Mouse (Mus musculus): ENCODE measurements around the gene Endou. TPM values are rescaled to one million over a fixed set of nuclear protein-coding genes. Genes with fewer than 3 reads are reported as not detected.

Gene Endou
- total and polyA plus RNA-seq, 2 experiments from 2014 or later = 0.10 to 0.44 TPM

DNA sequence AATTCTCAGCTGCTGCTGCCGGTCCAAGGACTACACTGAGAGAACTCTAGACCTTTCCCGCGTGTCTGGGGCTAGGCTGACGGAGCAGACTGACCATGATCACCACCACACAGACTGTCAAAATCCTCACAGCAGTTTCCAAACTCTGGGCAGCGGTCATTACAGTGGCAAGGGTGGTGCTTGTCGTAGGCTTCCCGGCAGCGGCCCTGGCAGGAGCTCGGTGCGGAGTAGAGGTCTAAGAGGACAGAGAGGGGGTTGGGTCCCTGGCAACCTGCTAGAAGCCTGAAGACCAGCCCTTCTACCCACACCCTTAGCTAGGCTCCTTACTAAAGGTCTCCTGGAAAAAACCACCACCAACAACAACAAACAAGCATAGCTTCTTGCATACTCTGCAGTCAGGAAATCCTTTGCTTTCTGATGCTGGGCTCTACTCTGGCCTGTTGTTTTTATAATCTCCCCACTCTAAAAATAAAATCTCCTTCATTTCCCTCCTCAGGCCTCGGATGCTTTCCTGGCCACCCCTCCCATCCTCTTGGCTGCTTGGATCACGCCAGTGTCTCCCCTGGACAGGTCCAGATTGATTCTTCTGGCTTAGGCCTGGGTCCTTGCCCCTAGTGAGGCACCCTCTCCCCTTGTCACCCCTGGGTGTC lies 11.0 kb downstream of the Endou start:
- no peaks in the 10 kb centered on the region for H3K36me3 ChIP-seq (ENCODE audit: insufficient read depth, low read length)
- no peak for TF ChIP-seq CTCF (IDR thresholded peaks at IDR 0.05; ENCODE audit: low read depth)
- H3K27ac ChIP-seq = no peak overlapping the region
- H3K27me3 ChIP-seq (ENCODE audit: insufficient read depth, low read length) = no peaks in the 10 kb centered on the region
- H3K4me3 ChIP-seq (ENCODE audit: low read length) = no peak overlapping the region
- H3K9ac ChIP-seq (replicated peaks; ENCODE audit: low read length) = no peak overlapping the region
- DNase-seq (ENCODE audit: low spot score) (no peak), ATAC-seq (no peak)
- WGBS = 76% methylated on average over 12 of the region's 12 CpGs
- no peaks in the 10 kb centered on the region for H3K4me1 ChIP-seq (ENCODE audit: insufficient read depth, low read length)
- no peak overlapping the region for H3K4me2 ChIP-seq (ENCODE audit: low read depth, low read length)
- no peaks in the 10 kb centered on the region for H3K9me3 ChIP-seq (ENCODE audit: low read length)

DNA sequence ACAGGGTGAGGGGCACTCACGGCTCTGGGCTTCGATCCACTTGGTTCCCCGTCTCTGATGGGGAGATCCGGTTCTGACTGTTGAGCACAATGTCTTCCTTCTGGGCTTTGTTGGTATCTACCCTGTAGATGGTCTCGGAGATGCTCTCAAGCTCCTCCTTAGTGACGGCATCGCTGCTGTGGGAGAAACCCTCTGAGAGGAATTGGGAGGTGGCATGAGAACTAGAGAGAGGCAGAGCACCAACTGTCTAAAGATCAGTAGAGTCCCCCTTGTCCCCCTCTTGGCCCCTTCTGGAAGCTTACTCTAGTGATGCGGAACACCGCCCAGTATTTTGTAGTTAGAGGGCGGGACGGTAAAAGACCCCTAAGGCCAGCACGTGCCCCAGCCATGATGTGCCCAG lies 11.6 kb downstream of the Endou start:
- ATAC-seq = no peak

DNA sequence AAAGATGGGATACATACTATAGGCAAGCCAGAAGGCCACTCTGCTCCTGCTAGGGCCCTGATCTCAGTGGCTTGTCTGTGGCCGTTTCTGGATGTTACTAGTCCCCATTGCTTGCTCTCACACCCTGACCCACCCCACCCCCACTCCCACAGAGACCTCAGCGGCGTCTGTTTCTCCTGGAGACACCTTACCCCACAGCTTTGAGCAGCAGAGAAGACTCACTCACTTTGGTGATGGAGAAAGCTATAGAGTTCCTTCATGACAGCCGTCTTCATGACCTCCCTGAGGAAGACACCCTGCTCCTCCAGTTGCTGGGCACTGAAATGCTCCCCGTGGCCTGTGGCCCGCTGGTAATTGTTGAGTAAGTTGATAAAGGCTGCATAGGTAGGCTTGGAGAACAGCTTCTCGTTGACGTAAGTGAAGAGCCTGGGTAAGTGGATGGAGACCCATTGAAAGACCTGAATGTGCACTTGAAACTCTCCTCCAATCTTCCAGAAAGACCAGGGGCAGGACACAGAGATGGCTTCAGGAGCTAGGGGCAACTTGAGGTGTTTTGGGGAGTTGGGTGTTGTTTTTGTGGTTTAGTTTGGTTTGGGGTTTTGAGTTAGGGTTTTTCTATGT lies 12.5 kb downstream of the Endou start:
- no peak for TF ChIP-seq CTCF (IDR thresholded peaks at IDR 0.05; ENCODE audit: low read depth)
- H3K4me3 ChIP-seq (ENCODE audit: low read length) = no peak overlapping the region
- no peaks in the 10 kb centered on the region for H3K27me3 ChIP-seq (ENCODE audit: insufficient read depth, low read length)
- no peak for ATAC-seq
- no peaks in the 10 kb centered on the region for H3K4me1 ChIP-seq (ENCODE audit: insufficient read depth, low read length)
- H3K27ac ChIP-seq = no peak overlapping the region
- 90% methylated on average over 8 of the region's 8 CpGs for WGBS
- H3K9me3 ChIP-seq (ENCODE audit: low read length) = no peaks in the 10 kb centered on the region
- H3K36me3 ChIP-seq (ENCODE audit: insufficient read depth, low read length) = no peaks in the 10 kb centered on the region
- no peak for DNase-seq (ENCODE audit: low spot score)
- H3K9ac ChIP-seq (replicated peaks; ENCODE audit: low read length) = no peak overlapping the region
- H3K4me2 ChIP-seq (ENCODE audit: low read depth, low read length) = no peak overlapping the region

More for the DNA sequence above, 11.6 kb downstream of the Endou start:
- H3K36me3 ChIP-seq (ENCODE audit: insufficient read depth, low read length) = no peaks in the 10 kb centered on the region
- H3K27me3 ChIP-seq (ENCODE audit: insufficient read depth, low read length) = no peaks in the 10 kb centered on the region
- no peak overlapping the region for H3K4me3 ChIP-seq (ENCODE audit: low read length)
- WGBS = 91% methylated on average over 12 of the region's 12 CpGs
- H3K9me3 ChIP-seq (ENCODE audit: low read length) = no peaks in the 10 kb centered on the region
- DNase-seq (ENCODE audit: low spot score) = no peak
- H3K9ac ChIP-seq (replicated peaks; ENCODE audit: low read length) = no peak overlapping the region; the same call in 1 of the 2 replicates
- TF ChIP-seq CTCF (IDR thresholded peaks at IDR 0.05; ENCODE audit: low read depth) = no peak
- H3K4me2 ChIP-seq (ENCODE audit: low read depth, low read length) = no peak overlapping the region
- H3K4me1 ChIP-seq (ENCODE audit: insufficient read depth, low read length) = no peaks in the 10 kb centered on the region
- no peak overlapping the region for H3K27ac ChIP-seq

DNA sequence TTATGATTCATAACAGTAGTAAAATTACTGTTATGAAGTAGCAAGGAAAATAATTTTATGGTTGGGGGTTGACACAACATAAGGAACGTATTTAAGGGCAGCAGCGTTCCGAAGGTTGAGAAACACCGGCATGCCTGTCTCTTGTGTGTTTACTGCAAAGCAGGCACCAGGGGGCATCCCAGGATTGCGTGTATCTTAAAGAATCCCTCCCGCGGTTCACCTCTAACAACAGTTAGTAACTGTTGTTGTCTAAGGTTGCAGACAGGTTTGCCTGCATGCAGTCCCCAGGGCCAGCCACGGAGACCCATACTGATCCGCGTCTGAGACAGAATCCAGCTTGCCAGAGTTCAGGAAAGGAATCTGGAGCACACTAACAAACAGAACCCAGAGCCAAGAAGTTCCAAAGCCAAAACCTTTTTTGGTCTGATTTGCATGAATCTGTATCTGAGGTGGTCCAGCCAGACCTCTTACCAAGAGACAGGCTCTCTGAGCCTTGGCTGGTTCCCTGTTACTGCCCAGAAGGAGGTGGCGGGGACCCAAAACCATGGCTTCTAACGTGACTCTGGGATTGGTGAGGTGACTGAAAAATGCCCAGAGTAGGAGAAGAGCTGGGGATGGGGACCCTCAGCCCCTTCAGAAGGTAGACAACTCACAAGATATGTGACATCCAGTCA lies 13.1 kb downstream of the Endou start:
- Histone ChIP-seq H3K36me3 (ENCODE audit: insufficient read depth, low read length) (no peaks in the 10 kb centered on the region), H3K27ac (no peak overlapping the region), H3K4me1 (ENCODE audit: insufficient read depth, low read length) (no peaks in the 10 kb centered on the region), H3K4me2 (ENCODE audit: low read depth, low read length) (no peak overlapping the region), H3K27me3 (ENCODE audit: insufficient read depth, low read length) (no peaks in the 10 kb centered on the region), H3K9me3 (ENCODE audit: low read length) (no peaks in the 10 kb centered on the region), H3K9ac (replicated peaks; ENCODE audit: low read length) (no peak overlapping the region), H3K4me3 (ENCODE audit: low read length) (no peak overlapping the region)
- peak; percentile 85 for TF ChIP-seq CTCF (IDR thresholded peaks at IDR 0.05; ENCODE audit: low read depth)
- ATAC-seq (peak; percentile 45; the same call in 1 of the 2 replicates), DNase-seq (ENCODE audit: low spot score) (peak; percentile 89)
- 27% methylated on average over 12 of the region's 12 CpGs for WGBS

DNA sequence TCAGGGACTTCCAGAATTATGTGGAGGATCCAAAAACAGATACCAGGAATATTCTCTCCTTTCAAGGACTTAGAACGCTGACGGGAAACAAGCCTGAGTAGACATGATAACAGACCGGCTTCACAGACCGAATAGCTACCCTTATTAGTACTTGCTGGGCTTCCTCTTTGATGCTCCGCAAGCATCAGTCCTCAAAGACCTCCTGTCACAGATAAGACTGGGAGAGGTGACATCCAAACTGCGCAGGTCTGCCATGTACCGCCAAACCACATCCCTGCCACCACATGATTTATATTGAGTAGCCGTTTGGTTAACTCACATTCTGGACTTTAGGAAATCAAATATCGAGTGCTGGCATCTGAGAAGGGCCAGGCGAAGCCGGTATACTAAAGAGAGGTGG lies 14.4 kb downstream of the Endou start:
- no peaks in the 10 kb centered on the region for H3K36me3 ChIP-seq (ENCODE audit: insufficient read depth, low read length)
- no peak for DNase-seq (ENCODE audit: low spot score)
- 94% methylated on average over 11 of the region's 11 CpGs for WGBS
- H3K27ac ChIP-seq = no peak overlapping the region
- no peak overlapping the region for H3K9ac ChIP-seq (replicated peaks; ENCODE audit: low read length)
- no peaks in the 10 kb centered on the region for H3K4me1 ChIP-seq (ENCODE audit: insufficient read depth, low read length)
- no peak overlapping the region for H3K4me3 ChIP-seq (ENCODE audit: low read length)
- H3K27me3 ChIP-seq (ENCODE audit: insufficient read depth, low read length) = no peaks in the 10 kb centered on the region
- H3K9me3 ChIP-seq (ENCODE audit: low read length) = no peaks in the 10 kb centered on the region
- no peak for ATAC-seq
- no peak for TF ChIP-seq CTCF (IDR thresholded peaks at IDR 0.05; ENCODE audit: low read depth)
- H3K4me2 ChIP-seq (ENCODE audit: low read depth, low read length) = no peak overlapping the region

DNA sequence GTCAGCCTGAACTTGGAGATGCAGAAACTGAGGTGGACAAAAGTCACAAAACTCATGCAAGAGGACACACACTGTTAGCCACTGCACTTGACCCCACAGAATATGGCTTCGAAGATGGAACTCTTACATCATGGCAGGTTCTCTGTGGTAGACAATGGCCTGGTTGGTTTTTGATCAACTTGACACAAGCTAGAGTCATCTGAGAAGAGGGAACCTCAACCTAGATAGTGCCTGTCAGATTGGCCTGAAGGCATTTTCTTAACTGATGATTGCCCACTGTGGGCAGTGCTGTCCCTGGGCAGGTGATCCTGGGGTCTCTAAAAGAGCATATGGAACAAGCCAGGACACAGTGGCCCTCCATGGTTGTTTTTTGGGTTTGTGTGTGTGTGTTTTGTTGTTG lies 15.4 kb downstream of the Endou start:
- WGBS = 97% methylated on average over 1 of the region's 1 CpGs
- DNase-seq (ENCODE audit: low spot score) = no peak
- Histone ChIP-seq H3K9me3 (ENCODE audit: low read length) (no peaks in the 10 kb centered on the region), H3K4me2 (ENCODE audit: low read depth, low read length) (no peak overlapping the region), H3K4me3 (ENCODE audit: low read length) (no peak overlapping the region), H3K27ac (no peak overlapping the region), H3K27me3 (ENCODE audit: insufficient read depth, low read length) (no peaks in the 10 kb centered on the region), H3K4me1 (ENCODE audit: insufficient read depth, low read length) (no peaks in the 10 kb centered on the region), H3K36me3 (ENCODE audit: insufficient read depth, low read length) (no peaks in the 10 kb centered on the region), H3K9ac (replicated peaks; ENCODE audit: low read length) (no peak overlapping the region)
- no peak for TF ChIP-seq CTCF (IDR thresholded peaks at IDR 0.05; ENCODE audit: low read depth)
- no peak for ATAC-seq

DNA sequence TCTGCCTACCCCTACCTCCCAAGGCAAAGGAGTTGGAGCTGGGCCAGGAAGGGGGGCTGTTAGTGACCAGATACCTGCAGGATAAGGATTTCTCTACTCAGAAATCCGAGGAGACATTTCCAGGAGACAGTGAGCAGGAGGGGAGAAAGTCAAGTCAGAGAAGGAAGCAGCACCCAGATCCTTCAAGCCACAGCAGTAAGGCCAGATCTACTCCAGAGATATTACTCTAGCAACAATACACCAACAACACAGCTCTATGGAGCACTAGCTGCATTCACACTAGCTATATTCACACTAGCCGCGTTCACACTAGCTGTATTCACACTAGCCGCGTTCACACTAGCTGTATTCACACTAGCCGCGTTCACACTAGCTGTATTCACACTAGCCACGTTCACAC lies 16.1 kb downstream of the Endou start:
- TF ChIP-seq CTCF (IDR thresholded peaks at IDR 0.05; ENCODE audit: low read depth) = no peak

More for the DNA sequence above, 16.1 kb downstream of the Endou start:
- no peak for ATAC-seq
- Histone ChIP-seq H3K4me3 (ENCODE audit: low read length) (no peak overlapping the region), H3K36me3 (ENCODE audit: insufficient read depth, low read length) (no peaks in the 10 kb centered on the region), H3K9me3 (ENCODE audit: low read length) (no peaks in the 10 kb centered on the region), H3K27me3 (ENCODE audit: insufficient read depth, low read length) (no peaks in the 10 kb centered on the region), H3K4me2 (ENCODE audit: low read depth, low read length) (no peak overlapping the region), H3K27ac (no peak overlapping the region), H3K9ac (replicated peaks; ENCODE audit: low read length) (no peak overlapping the region), H3K4me1 (ENCODE audit: insufficient read depth, low read length) (no peaks in the 10 kb centered on the region)
- WGBS = 85% methylated on average over 8 of the region's 8 CpGs
- DNase-seq (ENCODE audit: low spot score) = no peak

Measured in hindbrain, postnatal 0 days (tissue).